Mouse (Mus musculus): ENCODE results near the gene Abl2. TPM values are rescaled to one million over a fixed set of nuclear protein-coding genes. Genes with fewer than 3 reads are reported as not detected.

The Abl2 gene
- polyA plus RNA-seq, 1 experiment from 2014 or later: 3.9 TPM

DNA sequence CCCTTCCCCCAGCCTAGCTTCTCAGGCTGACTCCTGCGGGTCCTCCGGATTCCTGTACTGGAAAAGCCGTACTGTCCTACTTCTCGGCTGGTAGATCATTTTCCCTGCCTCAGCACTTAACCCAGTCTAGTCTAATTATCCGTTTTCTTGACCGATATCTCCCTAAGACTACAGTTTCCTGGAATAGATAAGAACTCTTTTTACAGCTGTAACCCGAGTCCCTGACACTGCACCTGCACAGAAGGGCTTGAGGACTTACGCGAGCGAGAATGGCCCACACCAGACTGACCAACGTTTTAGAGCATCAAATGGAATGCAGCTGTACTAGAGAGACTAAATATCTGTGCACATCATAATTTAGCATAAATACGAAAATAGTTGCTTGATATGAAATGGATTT is 14.6 kb upstream of the Abl2 start:
- 20% methylated on average over 12 of the region's 12 CpGs for WGBS
- H3K27ac ChIP-seq: no peak overlapping the region
- H3K4me3 ChIP-seq: no peak overlapping the region
- no peak overlapping the region for H3K9ac ChIP-seq
- H3K36me3 ChIP-seq: no peaks in the 10 kb centered on the region
- no peak overlapping the region for H3K4me2 ChIP-seq
- no peaks in the 10 kb centered on the region for H3K9me3 ChIP-seq
- no peak for ATAC-seq (ENCODE audit: insufficient number of reproducible peaks, low FRiP score, low TSS enrichment, low read depth)
- no peaks in the 10 kb centered on the region for H3K27me3 ChIP-seq
- no peaks in the 10 kb centered on the region for H3K4me1 ChIP-seq

DNA sequence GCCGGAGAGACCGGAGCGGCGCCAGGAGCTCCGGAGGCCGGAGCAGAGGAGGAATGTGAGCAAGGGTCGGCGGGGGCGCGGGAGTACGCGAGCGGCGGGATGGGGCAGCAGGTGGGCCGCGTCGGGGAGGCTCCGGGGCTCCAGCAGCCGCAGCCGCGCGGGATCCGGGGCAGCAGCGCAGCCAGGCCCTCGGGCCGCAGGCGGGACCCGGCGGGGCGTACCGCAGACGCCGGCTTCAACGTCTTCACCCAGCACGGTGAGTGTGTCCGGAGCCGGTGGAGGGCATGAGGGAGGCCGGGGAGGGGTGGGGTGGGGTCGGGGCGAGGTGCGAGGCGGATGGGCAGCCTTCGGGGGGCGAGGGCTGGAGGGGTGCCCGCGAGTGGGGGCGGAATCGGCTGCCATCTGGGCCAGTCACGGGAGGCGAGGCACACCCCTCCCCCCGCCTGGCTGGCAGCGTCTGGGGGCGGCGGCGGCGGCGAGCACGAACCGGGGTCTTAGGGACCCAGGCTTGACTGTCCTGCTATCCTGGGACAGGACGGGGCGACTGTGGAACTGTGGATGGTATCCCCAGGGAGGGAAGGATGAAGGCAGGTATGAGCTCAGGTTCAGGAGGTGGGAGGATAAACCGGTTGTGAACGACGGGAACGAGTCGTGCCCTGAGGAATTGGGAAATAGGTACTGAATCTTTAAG is 509 bp downstream of the Abl2 start:
- H3K4me2 ChIP-seq: peak overlapping the region; percentile 75
- H3K27ac ChIP-seq: peak overlapping the region; percentile 95
- H3K4me1 ChIP-seq: peaks cover 15% of the 10 kb centered on the region
- H3K9me3 ChIP-seq: no peaks in the 10 kb centered on the region
- H3K4me3 ChIP-seq: peak overlapping the region; percentile 74
- no peaks in the 10 kb centered on the region for H3K36me3 ChIP-seq
- peak; percentile 25 for ATAC-seq (ENCODE audit: insufficient number of reproducible peaks, low FRiP score, low TSS enrichment, low read depth)
- H3K27me3 ChIP-seq: no peaks in the 10 kb centered on the region
- under 1% methylated on average over 50 of the region's 66 CpGs for WGBS
- peak overlapping the region; percentile 80 for H3K9ac ChIP-seq

DNA sequence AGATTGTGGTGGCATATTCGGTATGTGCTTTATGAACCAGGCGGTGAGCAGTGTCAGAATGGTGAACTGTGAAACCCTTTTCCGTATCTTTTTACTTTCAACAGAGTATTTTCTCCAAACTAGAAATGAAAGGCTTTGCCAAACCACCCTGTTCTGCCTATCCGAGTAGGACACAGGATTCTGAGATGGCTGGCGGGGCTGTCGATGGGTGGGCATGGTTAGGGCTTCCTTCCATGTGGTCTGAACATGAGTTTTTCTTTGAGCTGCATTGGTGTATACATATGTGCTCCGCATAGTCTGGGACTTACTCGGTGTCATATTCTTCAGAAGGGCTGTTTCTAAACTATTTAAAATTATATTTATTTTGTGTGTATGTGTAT is 1.0 kb downstream of the Abl2 start:
- Histone ChIP-seq H3K9me3 (no peaks in the 10 kb centered on the region), H3K27me3 (no peaks in the 10 kb centered on the region), H3K4me1 (peaks cover 15% of the 10 kb centered on the region), H3K9ac (peak overlapping the region; percentile 80), H3K4me3 (peak overlapping the region; percentile 74), H3K27ac (peak overlapping the region; percentile 95), H3K4me2 (peak overlapping the region; percentile 75), H3K36me3 (no peaks in the 10 kb centered on the region)
- ATAC-seq (ENCODE audit: insufficient number of reproducible peaks, low FRiP score, low TSS enrichment, low read depth): no peak
- WGBS: 9% methylated on average over 8 of the region's 8 CpGs

DNA sequence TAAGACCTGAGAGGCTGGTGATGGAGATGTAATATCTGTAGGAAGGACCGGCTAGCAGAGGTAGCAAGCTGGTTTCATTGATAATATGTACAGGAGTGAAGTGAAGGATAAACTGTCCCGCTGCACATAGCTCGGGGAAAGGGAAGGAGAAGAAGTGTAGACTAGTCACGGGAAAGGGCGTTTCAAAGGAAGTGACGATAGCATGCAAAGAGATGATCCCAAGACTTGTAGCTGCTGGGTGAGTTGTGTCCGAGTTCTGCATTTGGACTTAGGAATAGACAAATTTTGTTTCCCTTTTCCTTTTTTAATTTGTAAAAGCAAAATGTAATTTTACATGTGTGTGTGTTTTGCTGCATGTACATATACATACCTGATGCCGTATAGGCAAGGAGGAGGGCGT is 1.9 kb downstream of the Abl2 start:
- 88% methylated on average over 9 of the region's 9 CpGs for WGBS
- peaks cover 15% of the 10 kb centered on the region for H3K4me1 ChIP-seq
- H3K36me3 ChIP-seq: no peaks in the 10 kb centered on the region
- no peak overlapping the region for H3K9ac ChIP-seq
- no peak for ATAC-seq (ENCODE audit: insufficient number of reproducible peaks, low FRiP score, low TSS enrichment, low read depth)
- H3K4me2 ChIP-seq: no peak overlapping the region
- H3K4me3 ChIP-seq: no peak overlapping the region
- H3K27me3 ChIP-seq: no peaks in the 10 kb centered on the region
- H3K9me3 ChIP-seq: no peaks in the 10 kb centered on the region
- no peak overlapping the region for H3K27ac ChIP-seq

DNA sequence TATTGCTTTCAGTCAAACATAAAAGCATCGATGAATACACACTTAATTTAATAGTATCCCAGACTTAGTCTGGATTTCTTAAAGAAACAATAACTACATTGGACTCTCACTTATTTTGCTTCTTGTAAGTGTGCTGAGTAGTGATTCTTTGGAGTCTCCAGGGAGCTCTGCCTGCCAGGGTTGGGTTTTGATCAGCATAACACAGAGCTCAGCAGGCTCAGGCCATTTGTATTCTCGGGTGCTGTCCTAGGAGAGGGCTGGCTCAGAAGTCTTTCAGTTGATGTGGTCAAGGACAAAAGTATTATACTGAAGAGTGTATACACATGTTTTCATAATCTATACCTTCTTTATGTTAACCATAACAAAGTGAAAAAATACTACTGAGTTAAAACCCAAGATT is 6.7 kb downstream of the Abl2 start:
- Histone ChIP-seq H3K9ac (no peak overlapping the region), H3K27ac (no peak overlapping the region), H3K4me2 (no peak overlapping the region), H3K9me3 (no peaks in the 10 kb centered on the region), H3K4me1 (peaks cover 4% of the 10 kb centered on the region; the same call in 1 of the 2 replicates), H3K36me3 (no peaks in the 10 kb centered on the region), H3K4me3 (no peak overlapping the region), H3K27me3 (no peaks in the 10 kb centered on the region)
- no peak for ATAC-seq (ENCODE audit: insufficient number of reproducible peaks, low FRiP score, low TSS enrichment, low read depth)
- WGBS: 68% methylated on average over 2 of the region's 2 CpGs

DNA sequence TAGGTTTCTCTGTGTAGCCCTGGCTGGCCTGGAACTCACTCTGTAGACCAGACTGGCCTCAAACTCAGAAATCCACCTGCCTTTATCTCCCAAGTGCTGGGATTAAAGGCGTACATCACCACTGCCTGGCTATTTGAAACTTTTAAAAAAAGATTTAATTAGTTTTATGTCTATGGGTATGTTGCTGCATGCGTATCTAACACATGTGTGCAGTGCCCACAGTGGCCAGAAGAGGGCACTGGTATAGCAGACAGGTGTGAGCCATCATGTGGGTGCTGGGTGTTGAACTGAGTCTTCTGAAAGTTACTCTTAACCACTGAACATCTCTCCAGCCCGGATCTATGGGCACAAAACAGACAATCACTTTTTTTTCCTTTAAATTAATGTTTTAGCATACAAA is 7.5 kb downstream of the Abl2 start:
- WGBS: 97% methylated on average over 3 of the region's 3 CpGs
- no peak overlapping the region for H3K27ac ChIP-seq
- H3K9me3 ChIP-seq: no peaks in the 10 kb centered on the region
- H3K9ac ChIP-seq: no peak overlapping the region
- no peak for ATAC-seq (ENCODE audit: insufficient number of reproducible peaks, low FRiP score, low TSS enrichment, low read depth)
- no peaks in the 10 kb centered on the region for H3K36me3 ChIP-seq
- H3K4me2 ChIP-seq: no peak overlapping the region
- no peak overlapping the region for H3K4me3 ChIP-seq
- no peaks in the 10 kb centered on the region for H3K27me3 ChIP-seq
- H3K4me1 ChIP-seq: peaks cover 2% of the 10 kb centered on the region; the same call in 1 of the 2 replicates

DNA sequence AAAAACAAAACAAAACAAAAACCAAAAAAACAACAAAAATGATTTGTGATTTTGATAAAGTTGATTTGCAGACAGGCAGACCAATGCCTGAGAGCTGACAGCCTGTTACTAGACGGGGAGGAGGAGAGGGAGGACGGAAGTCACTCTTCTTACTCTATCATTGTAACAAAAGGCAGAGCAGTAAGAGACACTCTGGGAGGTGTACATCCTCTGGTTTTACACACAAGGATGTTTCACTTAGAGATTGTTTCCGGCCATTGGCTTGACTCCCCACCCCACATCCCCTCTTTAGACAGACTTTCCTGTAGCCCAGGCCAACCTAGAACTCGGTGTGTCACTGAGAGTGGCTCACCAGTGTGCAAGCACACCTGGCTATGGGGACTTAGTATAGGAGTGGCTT is 11.0 kb downstream of the Abl2 start:
- WGBS: 88% methylated on average over 4 of the region's 4 CpGs
- ATAC-seq (ENCODE audit: insufficient number of reproducible peaks, low FRiP score, low TSS enrichment, low read depth): no peak
- no peak overlapping the region for H3K9ac ChIP-seq

DNA sequence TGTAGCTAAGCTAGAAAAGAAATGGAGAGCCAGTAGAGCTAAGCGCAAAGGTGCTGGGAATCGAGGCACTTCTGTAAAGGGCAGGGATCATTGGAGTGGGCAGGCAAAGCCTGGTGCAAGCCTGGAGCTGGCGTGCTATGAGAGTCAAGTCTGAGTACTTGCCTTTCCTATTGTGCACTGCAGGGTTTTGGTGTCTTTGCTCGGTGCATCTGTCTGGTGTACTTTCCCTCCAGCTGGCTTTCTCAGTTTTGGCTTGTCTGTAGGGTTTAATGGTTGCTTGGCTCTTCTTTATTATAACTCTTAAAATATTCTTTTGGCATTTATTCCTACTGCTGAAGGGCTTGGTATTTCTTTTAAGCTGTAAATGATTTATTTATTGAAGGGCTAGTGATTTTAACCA is 14.4 kb downstream of the Abl2 start:
- no peak overlapping the region for H3K4me3 ChIP-seq
- H3K27me3 ChIP-seq: no peaks in the 10 kb centered on the region
- H3K4me2 ChIP-seq: no peak overlapping the region
- H3K9me3 ChIP-seq: no peaks in the 10 kb centered on the region
- ATAC-seq (ENCODE audit: insufficient number of reproducible peaks, low FRiP score, low TSS enrichment, low read depth): no peak
- H3K36me3 ChIP-seq: no peaks in the 10 kb centered on the region
- H3K27ac ChIP-seq: no peak overlapping the region
- H3K4me1 ChIP-seq: 0 out of 2 replicates have a peak, but pooled peaks cover 7% of the 10 kb centered on the region
- no peak overlapping the region for H3K9ac ChIP-seq
- 73% methylated on average over 4 of the region's 4 CpGs for WGBS

More for the DNA sequence above, 11.0 kb downstream of the Abl2 start:
- no peak overlapping the region for H3K4me2 ChIP-seq
- H3K9me3 ChIP-seq: no peaks in the 10 kb centered on the region
- H3K4me1 ChIP-seq: peaks cover 7% of the 10 kb centered on the region; the same call in 1 of the 2 replicates
- H3K27me3 ChIP-seq: no peaks in the 10 kb centered on the region
- no peak overlapping the region for H3K27ac ChIP-seq
- H3K36me3 ChIP-seq: no peaks in the 10 kb centered on the region
- H3K4me3 ChIP-seq: no peak overlapping the region

DNA sequence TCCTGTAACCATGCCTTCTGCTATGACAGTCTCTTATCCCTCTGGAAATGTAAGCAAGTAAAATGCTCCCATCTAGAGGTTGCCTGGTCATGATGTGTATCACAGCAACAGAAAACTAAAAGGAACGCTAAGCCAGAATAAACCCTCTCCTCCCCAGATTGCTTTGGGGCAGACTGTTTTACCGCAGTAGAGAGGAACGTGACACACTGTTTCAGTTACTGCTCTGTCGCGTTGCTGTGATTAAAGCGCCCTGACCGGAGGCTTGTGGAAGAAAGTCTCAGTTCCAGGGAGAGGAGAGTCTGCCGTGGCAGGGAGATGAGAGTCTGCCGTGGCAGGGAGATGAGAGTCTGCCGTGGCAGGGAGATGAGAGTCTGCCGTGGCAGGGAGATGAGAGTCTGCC is 22.6 kb downstream of the Abl2 start:
- Histone ChIP-seq H3K4me2 (no peak overlapping the region), H3K36me3 (no peaks in the 10 kb centered on the region), H3K9ac (no peak overlapping the region), H3K4me3 (no peak overlapping the region), H3K9me3 (no peaks in the 10 kb centered on the region), H3K27me3 (no peaks in the 10 kb centered on the region), H3K27ac (no peak overlapping the region), H3K4me1 (peaks cover 17% of the 10 kb centered on the region; the same call in 1 of the 2 replicates)
- 46% methylated on average over 11 of the region's 11 CpGs for WGBS
- no peak for ATAC-seq (ENCODE audit: insufficient number of reproducible peaks, low FRiP score, low TSS enrichment, low read depth)

DNA sequence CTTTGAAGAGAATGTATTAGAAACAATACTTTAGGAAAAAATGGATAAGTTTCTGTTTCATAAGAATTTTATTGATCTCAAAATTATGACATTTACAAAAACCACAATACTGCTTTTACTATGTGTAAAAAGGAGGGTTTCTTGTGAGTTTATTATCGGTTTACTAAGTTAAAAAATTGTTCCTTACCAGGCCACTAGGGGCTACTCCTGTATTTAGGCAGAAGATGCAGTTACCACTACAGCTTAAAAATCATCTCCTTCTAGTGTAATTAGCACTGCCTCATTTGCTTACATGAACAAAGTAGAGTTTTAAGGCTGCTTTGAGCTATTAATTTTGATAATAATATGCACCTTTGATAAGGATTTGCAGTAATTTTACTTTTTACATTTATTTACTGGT is 25.6 kb downstream of the Abl2 start:
- Histone ChIP-seq H3K4me2 (no peak overlapping the region), H3K27ac (no peak overlapping the region), H3K27me3 (no peaks in the 10 kb centered on the region), H3K9me3 (no peaks in the 10 kb centered on the region), H3K4me3 (no peak overlapping the region), H3K9ac (no peak overlapping the region), H3K36me3 (no peaks in the 10 kb centered on the region), H3K4me1 (peaks cover 13% of the 10 kb centered on the region; the same call in 1 of the 2 replicates)
- WGBS: 58% methylated on average over 1 of the region's 1 CpGs
- ATAC-seq (ENCODE audit: insufficient number of reproducible peaks, low FRiP score, low TSS enrichment, low read depth): no peak

DNA sequence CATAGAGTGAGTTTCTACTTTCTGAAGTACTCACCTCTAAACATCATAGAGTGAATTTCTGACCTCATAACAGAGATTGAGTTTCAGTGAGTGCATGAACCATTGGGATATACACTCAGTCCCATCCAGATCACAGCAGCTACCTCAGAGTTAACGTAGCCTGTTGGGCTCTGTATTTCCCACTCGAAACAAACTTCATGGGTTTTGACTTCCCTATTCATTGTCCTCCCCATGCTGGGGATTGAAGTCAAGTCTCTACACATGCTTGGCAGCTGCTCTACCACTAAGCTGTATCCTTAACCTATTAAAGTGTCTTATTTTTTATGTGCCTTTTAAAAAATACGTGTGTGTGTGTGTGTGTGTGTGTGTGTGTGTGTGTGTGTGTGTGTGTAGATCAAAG is 26.9 kb downstream of the Abl2 start:
- Histone ChIP-seq H3K4me2 (no peak overlapping the region), H3K27ac (no peak overlapping the region), H3K9ac (no peak overlapping the region), H3K4me1 (peaks cover 13% of the 10 kb centered on the region; the same call in 1 of the 2 replicates), H3K27me3 (no peaks in the 10 kb centered on the region), H3K36me3 (no peaks in the 10 kb centered on the region), H3K4me3 (no peak overlapping the region), H3K9me3 (no peaks in the 10 kb centered on the region)
- ATAC-seq (ENCODE audit: insufficient number of reproducible peaks, low FRiP score, low TSS enrichment, low read depth): no peak
- WGBS: 30% methylated on average over 3 of the region's 3 CpGs

DNA sequence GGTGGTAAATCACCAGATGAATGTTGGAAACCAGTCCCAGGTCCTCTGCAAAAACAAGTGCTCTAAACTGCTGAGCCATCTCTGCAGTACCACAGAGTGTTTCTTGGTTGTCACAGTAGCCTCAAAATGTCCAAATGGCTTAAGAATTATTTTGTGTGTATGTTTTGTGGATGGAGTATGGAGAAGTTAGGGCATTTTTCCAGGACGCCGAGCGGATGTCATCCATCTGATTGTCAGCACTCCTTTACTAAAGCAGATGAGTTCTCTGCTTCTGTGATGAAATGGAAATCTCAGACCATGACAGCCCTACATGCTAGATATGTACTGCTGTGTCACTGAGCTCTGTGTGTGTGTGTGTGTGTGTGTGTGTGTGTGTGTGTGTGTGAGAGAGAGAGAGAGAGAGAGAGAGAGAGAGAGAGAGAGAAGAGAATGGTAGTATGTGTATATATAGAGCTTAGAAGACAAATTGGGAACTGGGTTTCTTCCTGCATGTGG is 31.3 kb downstream of the Abl2 start:
- Histone ChIP-seq H3K9me3 (no peaks in the 10 kb centered on the region), H3K36me3 (no peaks in the 10 kb centered on the region), H3K4me2 (no peak overlapping the region), H3K27ac (no peak overlapping the region), H3K9ac (no peak overlapping the region), H3K4me3 (no peak overlapping the region), H3K27me3 (no peaks in the 10 kb centered on the region), H3K4me1 (peaks cover 6% of the 10 kb centered on the region; the same call in 1 of the 2 replicates)
- no peak for ATAC-seq (ENCODE audit: insufficient number of reproducible peaks, low FRiP score, low TSS enrichment, low read depth)
- WGBS: 87% methylated on average over 3 of the region's 3 CpGs

Data from limb, embryonic 15.5 days (tissue).